Mouse (Mus musculus): ENCODE measurements at regions not wholly inside any gene's neighbourhood (a gene's known extent, or its start where the extent isn't known, plus 50 kb on each side); places are given as distances from the start of the nearest gene placed in this dataset.

GRCm38 (mm10) chr16:76754871-76755270, 258.6 kb upstream of the Usp25 start:
- H3K9ac ChIP-seq (ENCODE audit: insufficient read depth, low read depth, low read length, poor library complexity, severe bottlenecking): no peak overlapping the region
- no peaks in the 10 kb centered on the region for H3K36me3 ChIP-seq (ENCODE audit: control insufficient read depth, insufficient read depth, low read length, poor library complexity, severe bottlenecking)
- H3K4me3 ChIP-seq (ENCODE audit: insufficient read depth in 1 of 2, low read depth in 1 of 2, low read length in 2 of 2, poor library complexity in 1 of 2, severe bottlenecking in 1 of 2): no peak overlapping the region
- H3K9me3 ChIP-seq (ENCODE audit: control insufficient read depth, insufficient read depth, low read depth, low read length): no peaks in the 10 kb centered on the region
- DNase-seq (ENCODE audit: low read depth, low spot score): no peak
- in situ Hi-C loops (cut with MboI; ENCODE audit: low sequenced_read_pairs in 2 of 2, unreplicated experiment in 2 of 2): no loop called here
- TF ChIP-seq CHD2 (IDR thresholded peaks at IDR 0.05; ENCODE audit: low read depth, low read length) (no peak), ZC3H11A (IDR thresholded peaks at IDR 0.05; ENCODE audit: borderline replicate concordance, low read depth, low read length) (no peak), ZNF384 (IDR thresholded peaks at IDR 0.05; ENCODE audit: low read depth, low read length) (no peak), HCFC1 (IDR thresholded peaks at IDR 0.05; ENCODE audit: borderline replicate concordance, insufficient read depth, low read length) (no peak), MAFK (IDR thresholded peaks at IDR 0.05; ENCODE audit: insufficient read depth, low read depth, low read length) (no peak)
- no peak overlapping the region for H3K27ac ChIP-seq (ENCODE audit: insufficient read depth, low read depth, low read length, poor library complexity, severe bottlenecking)
- H3K4me1 ChIP-seq (ENCODE audit: control insufficient read depth in 2 of 2, insufficient read depth in 2 of 2, low read length in 2 of 2, poor library complexity in 1 of 2): no peaks in the 10 kb centered on the region

GRCm38 (mm10) chr16:76746385-76746784, 267.1 kb upstream of the Usp25 start:
- in situ Hi-C loops (cut with MboI; ENCODE audit: low sequenced_read_pairs in 2 of 2, unreplicated experiment in 2 of 2): no loop called here
- no peaks in the 10 kb centered on the region for H3K36me3 ChIP-seq (ENCODE audit: control insufficient read depth, insufficient read depth, low read length, poor library complexity, severe bottlenecking)
- H3K4me1 ChIP-seq (ENCODE audit: control insufficient read depth in 2 of 2, insufficient read depth in 2 of 2, low read length in 2 of 2, poor library complexity in 1 of 2): no peaks in the 10 kb centered on the region
- H3K4me3 ChIP-seq (ENCODE audit: insufficient read depth in 1 of 2, low read depth in 1 of 2, low read length in 2 of 2, poor library complexity in 1 of 2, severe bottlenecking in 1 of 2): no peak overlapping the region
- H3K9ac ChIP-seq (ENCODE audit: insufficient read depth, low read depth, low read length, poor library complexity, severe bottlenecking): no peak overlapping the region
- TF ChIP-seq ZNF384 (IDR thresholded peaks at IDR 0.05; ENCODE audit: low read depth, low read length) (no peak), ZC3H11A (IDR thresholded peaks at IDR 0.05; ENCODE audit: borderline replicate concordance, low read depth, low read length) (no peak), HCFC1 (IDR thresholded peaks at IDR 0.05; ENCODE audit: borderline replicate concordance, insufficient read depth, low read length) (no peak), CHD2 (IDR thresholded peaks at IDR 0.05; ENCODE audit: low read depth, low read length) (no peak), MAFK (IDR thresholded peaks at IDR 0.05; ENCODE audit: insufficient read depth, low read depth, low read length) (peak; percentile 88)
- no peak for DNase-seq (ENCODE audit: low read depth, low spot score)
- H3K27ac ChIP-seq (ENCODE audit: insufficient read depth, low read depth, low read length, poor library complexity, severe bottlenecking): no peak overlapping the region
- H3K9me3 ChIP-seq (ENCODE audit: control insufficient read depth, insufficient read depth, low read depth, low read length): no peaks in the 10 kb centered on the region

GRCm38 (mm10) chr16:76741141-76741540, 272.4 kb upstream of the Usp25 start:
- Histone ChIP-seq H3K9ac (ENCODE audit: insufficient read depth, low read depth, low read length, poor library complexity, severe bottlenecking) (no peak overlapping the region), H3K4me1 (ENCODE audit: control insufficient read depth in 2 of 2, insufficient read depth in 2 of 2, low read length in 2 of 2, poor library complexity in 1 of 2) (no peaks in the 10 kb centered on the region), H3K27ac (ENCODE audit: insufficient read depth, low read depth, low read length, poor library complexity, severe bottlenecking) (no peak overlapping the region), H3K4me3 (ENCODE audit: insufficient read depth in 1 of 2, low read depth in 1 of 2, low read length in 2 of 2, poor library complexity in 1 of 2, severe bottlenecking in 1 of 2) (no peak overlapping the region), H3K9me3 (ENCODE audit: control insufficient read depth, insufficient read depth, low read depth, low read length) (no peaks in the 10 kb centered on the region), H3K36me3 (ENCODE audit: control insufficient read depth, insufficient read depth, low read length, poor library complexity, severe bottlenecking) (no peaks in the 10 kb centered on the region)
- TF ChIP-seq MAFK (IDR thresholded peaks at IDR 0.05; ENCODE audit: insufficient read depth, low read depth, low read length): no peak
- TF ChIP-seq ZNF384 (IDR thresholded peaks at IDR 0.05; ENCODE audit: low read depth, low read length): no peak
- TF ChIP-seq ZC3H11A (IDR thresholded peaks at IDR 0.05; ENCODE audit: borderline replicate concordance, low read depth, low read length): no peak
- no peak for TF ChIP-seq HCFC1 (IDR thresholded peaks at IDR 0.05; ENCODE audit: borderline replicate concordance, insufficient read depth, low read length)
- no peak for TF ChIP-seq CHD2 (IDR thresholded peaks at IDR 0.05; ENCODE audit: low read depth, low read length)
- DNase-seq (ENCODE audit: low read depth, low spot score): no peak
- in situ Hi-C loops (cut with MboI; ENCODE audit: low sequenced_read_pairs in 2 of 2, unreplicated experiment in 2 of 2): no loop called here

GRCm38 (mm10) chr16:76725991-76726390, 287.5 kb upstream of the Usp25 start:
- DNase-seq (ENCODE audit: low read depth, low spot score): no peak
- no peak overlapping the region for H3K4me3 ChIP-seq (ENCODE audit: insufficient read depth in 1 of 2, low read depth in 1 of 2, low read length in 2 of 2, poor library complexity in 1 of 2, severe bottlenecking in 1 of 2)
- in situ Hi-C loops (cut with MboI; ENCODE audit: low sequenced_read_pairs in 2 of 2, unreplicated experiment in 2 of 2): no loop called here
- no peak overlapping the region for H3K9ac ChIP-seq (ENCODE audit: insufficient read depth, low read depth, low read length, poor library complexity, severe bottlenecking)
- no peak overlapping the region for H3K27ac ChIP-seq (ENCODE audit: insufficient read depth, low read depth, low read length, poor library complexity, severe bottlenecking)
- no peaks in the 10 kb centered on the region for H3K4me1 ChIP-seq (ENCODE audit: control insufficient read depth in 2 of 2, insufficient read depth in 2 of 2, low read length in 2 of 2, poor library complexity in 1 of 2)
- TF ChIP-seq ZNF384 (IDR thresholded peaks at IDR 0.05; ENCODE audit: low read depth, low read length): no peak
- TF ChIP-seq ZC3H11A (IDR thresholded peaks at IDR 0.05; ENCODE audit: borderline replicate concordance, low read depth, low read length): no peak
- no peak for TF ChIP-seq MAFK (IDR thresholded peaks at IDR 0.05; ENCODE audit: insufficient read depth, low read depth, low read length)
- TF ChIP-seq CHD2 (IDR thresholded peaks at IDR 0.05; ENCODE audit: low read depth, low read length): no peak
- no peak for TF ChIP-seq HCFC1 (IDR thresholded peaks at IDR 0.05; ENCODE audit: borderline replicate concordance, insufficient read depth, low read length)
- H3K36me3 ChIP-seq (ENCODE audit: control insufficient read depth, insufficient read depth, low read length, poor library complexity, severe bottlenecking): no peaks in the 10 kb centered on the region
- no peaks in the 10 kb centered on the region for H3K9me3 ChIP-seq (ENCODE audit: control insufficient read depth, insufficient read depth, low read depth, low read length)

GRCm38 (mm10) chr16:76725271-76725670, 288.2 kb upstream of the Usp25 start:
- no peaks in the 10 kb centered on the region for H3K4me1 ChIP-seq (ENCODE audit: control insufficient read depth in 2 of 2, insufficient read depth in 2 of 2, low read length in 2 of 2, poor library complexity in 1 of 2)
- no peak overlapping the region for H3K4me3 ChIP-seq (ENCODE audit: insufficient read depth in 1 of 2, low read depth in 1 of 2, low read length in 2 of 2, poor library complexity in 1 of 2, severe bottlenecking in 1 of 2)
- H3K36me3 ChIP-seq (ENCODE audit: control insufficient read depth, insufficient read depth, low read length, poor library complexity, severe bottlenecking): no peaks in the 10 kb centered on the region
- H3K9me3 ChIP-seq (ENCODE audit: control insufficient read depth, insufficient read depth, low read depth, low read length): no peaks in the 10 kb centered on the region
- in situ Hi-C loops (cut with MboI; ENCODE audit: low sequenced_read_pairs in 2 of 2, unreplicated experiment in 2 of 2): no loop called here
- DNase-seq (ENCODE audit: low read depth, low spot score): no peak
- H3K9ac ChIP-seq (ENCODE audit: insufficient read depth, low read depth, low read length, poor library complexity, severe bottlenecking): no peak overlapping the region
- no peak overlapping the region for H3K27ac ChIP-seq (ENCODE audit: insufficient read depth, low read depth, low read length, poor library complexity, severe bottlenecking)
- TF ChIP-seq ZC3H11A (IDR thresholded peaks at IDR 0.05; ENCODE audit: borderline replicate concordance, low read depth, low read length) (no peak), MAFK (IDR thresholded peaks at IDR 0.05; ENCODE audit: insufficient read depth, low read depth, low read length) (no peak), ZNF384 (IDR thresholded peaks at IDR 0.05; ENCODE audit: low read depth, low read length) (no peak), CHD2 (IDR thresholded peaks at IDR 0.05; ENCODE audit: low read depth, low read length) (no peak), HCFC1 (IDR thresholded peaks at IDR 0.05; ENCODE audit: borderline replicate concordance, insufficient read depth, low read length) (no peak)

Measured in ES-E14 (cell line).